Mouse (Mus musculus): ENCODE data around the gene Ccl21a.
"Not testable (repeated sequence)": the region's sequence is repeated elsewhere in the genome, so short reads cannot be mapped to it uniquely, and the experiment has no call there.

Ccl21a gene

DNA sequence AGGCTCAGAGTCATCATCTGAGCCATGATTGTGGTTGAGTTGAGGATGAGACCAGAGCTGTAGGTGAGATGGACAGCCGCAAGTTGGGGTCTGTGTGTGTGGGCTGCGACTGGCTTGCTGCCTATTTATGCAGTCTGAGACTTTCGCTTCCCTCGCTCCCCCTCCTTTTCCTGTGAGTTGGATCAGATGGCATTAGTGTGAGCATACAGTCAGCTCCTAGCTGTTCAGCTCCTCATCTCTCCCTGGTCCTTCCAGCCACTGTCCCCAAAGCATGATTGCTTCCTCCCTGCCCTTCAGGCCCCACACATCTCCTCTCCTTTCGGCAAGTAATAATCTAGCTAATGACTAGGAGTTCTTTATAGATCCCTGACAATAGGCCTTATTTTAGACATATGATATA, at the start of gene Ccl21a:
Gene Ccl21a (minus strand): TSS at position 101 of the 400 bp plus-strand sequence.
- not testable (repeated sequence) for DNase-seq

GRCm38 (mm10) chr4:42756477-42756876, 17.3 kb downstream of the Ccl21a start, which contains the start of gene Ccl19:
TSS of gene Ccl19 (minus strand) at chr4:42756577.
- not testable (repeated sequence) for DNase-seq

DNA sequence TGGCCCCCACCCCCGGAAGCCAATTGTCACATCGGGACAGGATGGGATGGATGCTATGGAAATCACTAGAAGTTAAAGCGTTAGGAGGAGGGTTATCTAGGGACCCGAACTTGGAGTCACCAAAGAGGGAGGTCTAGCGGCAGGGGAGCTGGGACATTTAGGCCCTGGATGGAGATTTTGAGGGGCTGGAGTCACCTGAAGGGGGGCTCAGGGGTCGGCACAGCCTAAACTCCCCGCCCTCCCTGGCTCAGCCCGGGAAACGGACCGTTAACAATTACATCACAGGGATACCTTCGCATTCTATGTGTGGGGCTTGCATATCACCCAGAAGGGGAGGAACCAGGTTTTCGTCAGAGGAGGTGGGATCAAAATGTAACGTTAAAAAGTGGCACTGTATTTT, 38.5 kb downstream of the Ccl21a start, which contains the start of gene 4930578G10Rik:
Gene 4930578G10Rik (plus strand): TSS at position 301 of the 400 bp plus-strand sequence.
- not testable (repeated sequence) for DNase-seq
